Mouse (Mus musculus) CH12.LX (cell line): Measurements from ENCODE around the gene Magohb.

Source experiments
- CTCF ChIP-seq, 2 experiments: IDR thresholded peaks in 1 of 2; conservative IDR thresholded peaks in 1 of 2; 2 replicates each; pipeline ENCODE4 v1.5.1; 2011 to 2012; ENCODE audit warnings: low read depth in 2 of 2, low read length in 2 of 2, improper control_type of control experiment in 1 of 2, inconsistent platforms in 1 of 2, mild to moderate bottlenecking in 1 of 2, moderate library complexity in 1 of 2
- IRF4 ChIP-seq: IDR thresholded peaks from 2 replicates; pipeline ENCODE4 v1.6.1; 2014; ENCODE audit warnings: low read depth, mild to moderate bottlenecking, inconsistent platforms, low read length, improper control_type of control experiment
- MAX ChIP-seq: IDR thresholded peaks from 2 replicates; pipeline ENCODE4 v1.6.1; 2011; ENCODE audit warnings: low read length, improper control_type of control experiment
- RAD21 ChIP-seq: IDR thresholded peaks from 2 replicates; pipeline ENCODE4 v1.6.1; 2011; ENCODE audit warnings: low read depth, mild to moderate bottlenecking, low read length, improper control_type of control experiment, moderate library complexity
- USF2 ChIP-seq: conservative IDR thresholded peaks from 2 replicates; pipeline ENCODE4 v1.6.1; 2011; ENCODE audit warnings: low read depth, low read length, improper control_type of control experiment

DNA sequence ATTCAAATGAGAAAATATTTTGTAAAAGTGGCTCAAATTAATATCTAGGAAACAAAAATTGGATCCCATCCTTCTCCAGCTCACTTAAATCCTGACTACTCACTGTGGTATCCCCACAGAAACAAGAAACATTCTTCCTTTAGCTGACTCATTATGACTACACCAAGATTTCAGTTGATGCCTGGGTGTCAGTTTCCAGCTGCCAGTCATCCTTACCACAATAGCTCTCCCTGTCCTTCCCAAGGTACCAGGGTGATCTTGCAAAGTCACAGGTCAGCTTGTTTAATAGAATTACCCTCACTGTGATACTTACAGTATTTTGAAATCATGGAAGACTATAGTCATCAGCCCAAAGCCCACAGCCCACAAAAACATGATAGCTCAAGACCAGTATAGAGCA is 5.5 kb upstream of the Magohb start:
- no peak for TF ChIP-seq CTCF (conservative IDR thresholded peaks at IDR 0.05 in 1 of 2, IDR thresholded peaks at IDR 0.05 in 1 of 2; ENCODE audit: low read depth in 2 of 2, low read length in 2 of 2)
- no peak for TF ChIP-seq MAX
- no peak for TF ChIP-seq USF2
- TF ChIP-seq RAD21, result no peak
- TF ChIP-seq IRF4, result no peak
